Mouse (Mus musculus) stomach, embryonic 14.5 days (tissue): ENCODE measurements around the gene Rnf208. TPM values are rescaled to one million over a fixed set of nuclear protein-coding genes. Genes with fewer than 3 reads are reported as not detected.

Source experiments
- ATAC-seq: fragments of 200-750 bp; cut with Nextera tagmentation; 2 replicates; pipeline ENCODE4 v1.8.0; 2017; ENCODE audit warnings: low read depth, moderate TSS enrichment; ENCODE audit not compliant: insufficient number of reproducible peaks, insufficient read depth, low FRiP score
- H3K27ac ChIP-seq: fragments of 300-500 bp; sonication (generic); 2 replicates; pipeline ENCODE4 v1.5.1; 2014; ENCODE audit warnings: mild to moderate bottlenecking, low read length, moderate library complexity, mixed read lengths
- H3K27me3 ChIP-seq: fragments of 300-500 bp; sonication (generic); 2 replicates; pipeline ENCODE4 v1.6.1; 2014; ENCODE audit warnings: low read length, control low read depth, mixed read lengths; ENCODE audit not compliant: control insufficient read depth, insufficient read depth
- H3K36me3 ChIP-seq: fragments of 300-500 bp; sonication (generic); 2 replicates; pipeline ENCODE4 v1.6.1; 2014; ENCODE audit warnings: mild to moderate bottlenecking, control low read depth, low read length, moderate library complexity, mixed read lengths; ENCODE audit not compliant: control insufficient read depth, insufficient read depth
- H3K4me1 ChIP-seq: fragments of 300-500 bp; sonication (generic); 2 replicates; pipeline ENCODE4 v1.6.1; 2014; ENCODE audit warnings: low read length, control low read depth, mixed read lengths; ENCODE audit not compliant: control insufficient read depth, insufficient read depth
- H3K4me2 ChIP-seq: fragments of 300-500 bp; sonication (generic); replicated peaks from 2 replicates; pipeline ENCODE4 v1.6.1; 2014; ENCODE audit warnings: low read depth, low read length, control low read depth
- H3K4me3 ChIP-seq: fragments of 300-500 bp; sonication (generic); 2 replicates; pipeline ENCODE4 v1.5.1; 2014; ENCODE audit warnings: low read depth, low read length, control low read depth
- H3K9ac ChIP-seq: fragments of 300-500 bp; sonication (generic); replicated peaks from 2 replicates; pipeline ENCODE4 v1.6.1; 2014; ENCODE audit warnings: low read depth, mild to moderate bottlenecking, control low read depth, low read length, moderate library complexity, mixed read lengths
- H3K9me3 ChIP-seq: fragments of 300-500 bp; sonication (generic); 2 replicates; pipeline ENCODE4 v1.6.1; 2016; ENCODE audit warnings: low read depth, low read length, control low read depth; ENCODE audit not compliant: control insufficient read depth
- WGBS: fragments of 180-500 bp; shearing (Covaris S2); extraction: QIAGEN DNeasy Blood & Tissue Kit; methylation state at CpG from one replicate; pipeline ENCODE4 v1.1.7; 2014; 5-methylcytosine and 5-hydroxymethylcytosine counted together
- polyA plus RNA-seq: library from polyadenylated mRNA; unstranded; fragments of >200 nt; fragmentation: Nextera tagmentation; extraction: Ambion mirVana; gene quantifications from 2 replicates; pipeline ENCODE4 v1.2.1, GENCODE M21; 2014

Gene Rnf208
- polyA plus RNA-seq, 1 experiment from 2014 or later, result 11.9 TPM

DNA sequence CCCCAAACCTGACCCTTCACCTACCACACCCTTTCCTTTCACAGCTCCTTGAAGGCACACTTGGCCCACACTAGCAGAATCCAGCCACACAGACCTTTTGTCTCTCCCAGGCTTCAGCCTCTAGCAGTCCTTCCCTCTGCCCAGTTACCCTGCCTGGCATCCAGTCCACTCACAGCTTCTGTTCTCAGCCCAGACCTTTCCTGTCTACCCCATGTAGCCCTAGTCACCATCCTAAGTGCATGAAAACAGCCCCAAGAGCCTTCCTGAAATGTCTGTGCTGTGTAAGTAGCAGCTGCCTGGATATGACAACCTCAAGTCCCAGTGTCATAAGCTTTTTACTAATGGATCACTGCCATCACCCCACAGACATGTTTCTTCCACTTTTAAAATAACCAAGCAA, 44.1 kb upstream of the Rnf208 start:
- Histone ChIP-seq H3K4me1 (peaks cover 14% of the 10 kb centered on the region; the same call in 1 of the 2 replicates), H3K27me3 (0 out of 2 replicates have a peak, but pooled peaks cover 8% of the 10 kb centered on the region), H3K9me3 (no peaks in the 10 kb centered on the region), H3K4me2 (no peak overlapping the region), H3K4me3 (no peak overlapping the region), H3K36me3 (peaks cover 35% of the 10 kb centered on the region), H3K27ac (no peak overlapping the region), H3K9ac (no peak overlapping the region)
- ATAC-seq, result no peak

DNA sequence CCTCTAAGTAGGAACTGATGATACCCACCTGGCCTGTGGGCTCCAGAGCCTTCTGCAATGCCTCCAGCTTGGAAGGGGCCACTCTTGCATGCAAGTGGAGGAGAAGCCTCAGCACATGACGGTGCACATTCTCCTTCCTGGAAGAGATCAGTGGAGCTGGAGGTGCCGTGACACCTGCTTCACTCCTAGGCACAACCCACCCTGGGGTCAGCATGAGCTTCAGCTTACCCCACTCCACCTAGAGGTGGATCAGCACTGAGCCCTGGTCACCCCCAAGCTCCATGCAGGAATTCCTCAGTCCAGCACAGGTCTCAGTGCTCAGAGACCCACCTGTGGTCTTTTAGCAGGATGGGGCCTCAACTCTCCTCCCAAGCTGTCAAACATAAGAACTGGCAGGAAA, 41.4 kb upstream of the Rnf208 start:
- Histone ChIP-seq H3K36me3 (peaks cover 61% of the 10 kb centered on the region), H3K9me3 (no peaks in the 10 kb centered on the region), H3K4me1 (0 out of 2 replicates have a peak, but pooled peaks cover 4% of the 10 kb centered on the region), H3K27ac (no peak overlapping the region), H3K9ac (no peak overlapping the region), H3K27me3 (0 out of 2 replicates have a peak, but pooled peaks cover 2% of the 10 kb centered on the region), H3K4me3 (no peak overlapping the region), H3K4me2 (no peak overlapping the region)
- 98% methylated on average over 2 of the region's 2 CpGs for WGBS
- ATAC-seq, result no peak

DNA sequence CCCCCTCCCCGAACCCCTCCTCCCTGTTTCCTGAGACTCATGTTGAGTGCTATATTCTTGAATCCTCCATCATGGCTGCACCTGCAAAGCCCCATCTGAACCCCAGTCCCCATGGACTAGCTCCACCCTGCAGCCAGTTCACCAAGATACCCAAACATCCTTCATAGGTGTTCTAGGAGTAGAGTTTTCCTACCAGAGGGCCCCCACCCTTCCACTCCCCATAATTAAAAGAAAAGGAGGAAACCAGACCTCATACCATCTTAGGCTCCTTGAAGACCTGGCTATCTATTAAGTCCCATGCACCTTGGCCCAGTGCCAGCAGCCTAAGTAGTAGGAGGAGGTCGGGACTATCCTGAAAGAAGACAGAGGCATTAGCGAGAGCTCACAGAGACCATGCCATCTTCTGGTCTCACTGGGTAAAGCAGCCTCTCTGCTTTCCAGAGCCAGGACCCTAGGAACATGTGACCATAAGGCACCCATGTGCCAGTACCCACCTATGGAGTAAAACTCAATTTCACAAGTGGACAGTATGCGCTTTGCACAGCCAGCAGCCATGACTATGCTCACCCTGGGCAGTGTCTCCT, 38.3 kb upstream of the Rnf208 start:
- H3K36me3 ChIP-seq, result peaks cover 84% of the 10 kb centered on the region
- no peak overlapping the region for H3K9ac ChIP-seq
- no peaks in the 10 kb centered on the region for H3K27me3 ChIP-seq
- H3K4me2 ChIP-seq, result no peak overlapping the region
- H3K9me3 ChIP-seq, result no peaks in the 10 kb centered on the region
- no peak for ATAC-seq
- H3K4me3 ChIP-seq, result no peak overlapping the region
- H3K27ac ChIP-seq, result no peak overlapping the region
- H3K4me1 ChIP-seq, result no peaks in the 10 kb centered on the region
- WGBS, result 61% methylated on average over 4 of the region's 4 CpGs

DNA sequence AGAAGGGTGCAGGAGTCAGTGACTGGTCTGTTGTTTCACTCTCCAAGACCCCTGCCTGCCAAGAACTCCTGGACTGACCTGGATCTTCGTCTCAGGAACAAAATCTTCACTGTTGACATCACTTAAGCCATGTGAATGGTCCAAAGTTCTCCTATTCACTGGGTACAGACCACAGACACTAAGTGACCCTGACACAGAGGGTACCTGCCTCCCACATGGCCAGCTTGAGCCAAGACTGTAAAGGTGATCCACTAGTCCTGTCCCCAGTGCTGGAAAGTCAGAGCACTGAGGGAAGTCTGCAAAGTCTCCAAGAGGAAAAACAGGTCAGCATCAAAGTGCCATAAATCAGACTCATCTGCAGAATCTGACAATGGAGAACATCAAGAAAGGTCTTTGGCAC, 34.5 kb upstream of the Rnf208 start:
- no peak overlapping the region for H3K9ac ChIP-seq
- no peaks in the 10 kb centered on the region for H3K27me3 ChIP-seq
- 88% methylated on average over 1 of the region's 1 CpGs for WGBS
- peaks cover 57% of the 10 kb centered on the region for H3K36me3 ChIP-seq
- no peak overlapping the region for H3K4me2 ChIP-seq
- no peaks in the 10 kb centered on the region for H3K9me3 ChIP-seq
- H3K4me3 ChIP-seq, result no peak overlapping the region
- no peak overlapping the region for H3K27ac ChIP-seq
- peaks cover 13% of the 10 kb centered on the region for H3K4me1 ChIP-seq
- no peak for ATAC-seq

DNA sequence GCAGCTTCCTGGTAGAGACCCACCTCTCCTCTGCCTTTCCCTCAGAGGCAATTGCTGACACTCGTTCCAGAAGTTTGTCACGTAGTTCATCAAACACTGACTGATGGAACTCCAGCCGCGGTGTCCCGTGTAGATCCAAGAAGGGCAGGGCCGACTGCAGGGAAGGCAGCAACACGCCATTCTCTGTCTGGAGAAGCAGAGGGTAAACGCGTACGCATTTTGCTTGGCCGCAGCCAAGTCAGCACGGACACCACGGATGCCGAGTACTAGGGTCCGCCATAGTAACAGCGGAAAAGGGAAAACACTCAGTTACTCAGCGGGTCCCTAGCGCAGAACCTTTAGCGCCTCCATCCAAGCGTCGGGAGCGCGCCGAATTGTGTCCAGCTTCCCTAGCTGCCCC, 31.4 kb upstream of the Rnf208 start:
- peak overlapping the region; percentile 67 for H3K9ac ChIP-seq
- peaks cover 13% of the 10 kb centered on the region for H3K4me1 ChIP-seq
- peak overlapping the region; percentile 82 for H3K4me2 ChIP-seq
- H3K4me3 ChIP-seq, result peak overlapping the region; percentile 68
- under 1% methylated on average over 24 of the region's 24 CpGs for WGBS
- peaks cover 27% of the 10 kb centered on the region for H3K36me3 ChIP-seq
- H3K27ac ChIP-seq, result peak overlapping the region; percentile 80; the same call in 1 of the 2 replicates
- no peaks in the 10 kb centered on the region for H3K9me3 ChIP-seq
- no peaks in the 10 kb centered on the region for H3K27me3 ChIP-seq
- ATAC-seq, result no peak; the same call in 1 of the 2 replicates

DNA sequence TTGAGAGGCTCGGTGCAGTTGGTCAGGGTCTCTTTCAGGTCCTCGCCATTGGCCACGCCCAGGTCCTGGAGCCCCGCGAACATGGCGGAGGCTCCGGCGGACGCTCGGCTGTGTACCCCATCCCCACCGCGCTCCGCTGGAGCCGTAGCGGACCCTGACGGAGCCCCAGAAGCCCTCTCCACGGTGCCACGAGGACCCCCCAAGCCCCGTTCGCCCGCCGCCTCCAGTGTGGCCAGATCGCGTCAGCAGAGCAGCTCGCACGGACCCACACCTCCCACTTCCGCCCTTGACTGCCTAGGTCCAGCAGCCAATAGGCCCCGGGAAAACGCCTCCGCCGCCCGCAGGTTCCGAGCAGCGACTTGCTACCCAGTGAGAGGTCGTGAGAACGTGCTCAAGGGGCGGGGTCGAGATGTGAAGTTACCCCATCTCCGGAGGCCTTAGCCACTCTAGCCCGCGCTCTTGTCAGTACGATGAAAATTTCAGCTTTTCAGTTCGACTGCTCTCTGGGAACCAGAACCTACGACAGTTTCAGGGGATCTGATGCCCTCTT, 30.9 kb upstream of the Rnf208 start, which contains the start of gene Nelfb:
TSS of gene Nelfb (minus strand) at position 369 of the 550 bp plus-strand sequence.
- under 1% methylated on average over 44 of the region's 44 CpGs for WGBS
- Histone ChIP-seq H3K4me1 (peaks cover 13% of the 10 kb centered on the region), H3K36me3 (peaks cover 22% of the 10 kb centered on the region), H3K4me2 (peak within 1 kb of the TSS; percentile 82), H3K9me3 (no peaks in the 10 kb centered on the region), H3K27ac (peak within 1 kb of the TSS; percentile 80), H3K9ac (peak within 1 kb of the TSS; percentile 67), H3K4me3 (peak within 1 kb of the TSS; percentile 68), H3K27me3 (no peaks in the 10 kb centered on the region)
- peak; percentile 92 for ATAC-seq

DNA sequence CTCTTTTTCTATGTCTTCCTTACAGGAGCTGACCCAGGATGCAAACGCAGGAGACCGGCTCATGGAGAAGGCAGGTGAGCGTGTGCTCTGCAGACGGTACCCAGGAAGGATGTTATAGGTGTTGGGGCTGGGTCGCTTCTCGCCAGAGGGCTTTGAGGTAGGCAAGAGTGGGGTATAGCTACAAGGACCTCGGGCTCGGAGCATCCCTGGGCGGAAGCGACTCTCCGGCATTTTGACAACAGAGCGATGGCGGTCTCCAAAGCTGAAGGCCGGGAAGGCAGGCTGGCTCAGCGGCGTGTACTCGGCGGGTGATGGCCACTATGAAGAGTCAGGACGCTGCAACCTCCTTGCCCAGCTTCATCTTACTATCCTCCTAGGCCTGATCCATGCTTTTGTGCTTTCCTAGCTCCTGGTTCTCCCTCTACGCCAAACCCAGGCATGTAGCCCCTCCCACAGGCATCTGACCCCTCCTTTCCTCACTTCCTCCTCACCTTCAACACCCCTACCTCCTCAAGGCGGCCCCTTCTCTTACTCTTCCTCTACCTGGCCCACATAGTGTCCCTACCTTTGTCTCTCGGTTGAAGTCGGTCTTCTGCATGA, 28.7 kb upstream of the Rnf208 start:
- Histone ChIP-seq H3K9ac (no peak overlapping the region), H3K4me1 (peaks cover 13% of the 10 kb centered on the region), H3K9me3 (no peaks in the 10 kb centered on the region), H3K4me3 (no peak overlapping the region), H3K4me2 (no peak overlapping the region), H3K36me3 (peaks cover 5% of the 10 kb centered on the region), H3K27me3 (no peaks in the 10 kb centered on the region), H3K27ac (no peak overlapping the region)
- ATAC-seq, result no peak
- 61% methylated on average over 23 of the region's 23 CpGs for WGBS

DNA sequence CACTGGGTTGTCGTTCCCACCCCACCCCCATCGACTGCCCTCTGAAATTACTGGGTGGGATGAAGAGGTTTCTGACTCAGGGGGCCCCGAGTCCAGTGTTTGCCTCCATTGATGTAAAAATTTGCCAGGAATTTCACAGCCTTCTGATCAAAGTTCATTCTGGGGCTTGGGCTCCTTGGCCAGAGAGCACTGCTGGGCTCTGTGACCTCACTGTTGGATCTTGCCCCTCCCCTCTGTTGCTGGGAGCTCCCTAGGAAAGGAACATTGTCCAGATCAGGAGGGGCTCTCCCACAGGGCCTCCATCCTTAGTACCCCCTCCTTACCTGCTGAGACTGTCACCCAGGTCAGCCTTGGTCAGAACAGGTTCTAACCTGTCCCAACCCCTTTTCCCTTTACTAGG, 27.6 kb upstream of the Rnf208 start, which contains the start of gene Stpg3:
TSS of gene Stpg3 (minus strand) at position 194 of the 400 bp plus-strand sequence.
- Histone ChIP-seq H3K27me3 (no peaks in the 10 kb centered on the region), H3K9me3 (no peaks in the 10 kb centered on the region), H3K27ac (no peak within 1 kb of the TSS), H3K9ac (no peak within 1 kb of the TSS), H3K36me3 (no peaks in the 10 kb centered on the region; the same call in 1 of the 2 replicates), H3K4me3 (no peak within 1 kb of the TSS), H3K4me2 (no peak within 1 kb of the TSS), H3K4me1 (peaks cover 13% of the 10 kb centered on the region)
- ATAC-seq, result no peak
- 69% methylated on average over 3 of the region's 3 CpGs for WGBS
